Mouse (Mus musculus) layer of hippocampus, adult 8-10 months (tissue): Measurements from ENCODE around the gene Efna5. TPM values are rescaled to one million over a fixed set of nuclear protein-coding genes. Genes with fewer than 3 reads are reported as not detected.
A peak's percentile ranks its signal among the peaks of the same experiment; 100 is the strongest.

Source experiments
- DNase-seq, 2 experiments: peaks; one replicate each; pipeline ENCODE4 v3.0.0; 2022; ENCODE audit warnings: low spot score in 2 of 2
- total RNA-seq, 4 experiments: library from RNA; stranded (reverse); gene quantifications; 2 replicates each; pipeline ENCODE4 v1.2.4; 2022

Efna5 gene
- 10 to 100 TPM in 3 of 4 experiments, 1 to 10 TPM in 1; 6.6 to 13.5 (median 11.4) TPM for total RNA-seq

- DNase-seq, result peak in 1 of 2 experiments; percentile 12
Observed at GRCm38 (mm10) chr17:62881176-62881790, at the start of gene Efna5. Gene Efna5, minus strand, starts transcription at chr17:62881317.

GRCm38 (mm10) chr17:62915304-62915703 is 34.2 kb upstream of the Efna5 start:
- no peak for DNase-seq

- no peak for DNase-seq
Observed at GRCm38 (mm10) chr17:62905692-62906445, 24.8 kb upstream of the Efna5 start.

GRCm38 (mm10) chr17:62899066-62899465 is 17.9 kb upstream of the Efna5 start:
- no peak for DNase-seq

GRCm38 (mm10) chr17:62889991-62890390 is 8.9 kb upstream of the Efna5 start:
- no peak for DNase-seq

- DNase-seq, result peak; percentile 52 to 72
Observed at GRCm38 (mm10) chr17:62884129-62884506, 3.0 kb upstream of the Efna5 start.

GRCm38 (mm10) chr17:62883476-62884128 is 2.5 kb upstream of the Efna5 start:
- DNase-seq, result peak in 1 of 2 experiments; percentile 14

- peak; percentile 57 to 66 for DNase-seq
Observed at GRCm38 (mm10) chr17:62882726-62883475, 1.8 kb upstream of the Efna5 start.

GRCm38 (mm10) chr17:62881791-62882725 is 941 bp upstream of the Efna5 start:
- peak; percentile 14 to 23 for DNase-seq

GRCm38 (mm10) chr17:62880311-62881175 is 574 bp downstream of the Efna5 start:
- peak in 1 of 2 experiments; percentile 16 for DNase-seq

GRCm38 (mm10) chr17:62879526-62880310 is 1.4 kb downstream of the Efna5 start:
- DNase-seq, result no peak

- no peak for DNase-seq
Observed at GRCm38 (mm10) chr17:62875727-62876126, 5.4 kb downstream of the Efna5 start.

- no peak for DNase-seq
Observed at GRCm38 (mm10) chr17:62871928-62872327, 9.2 kb downstream of the Efna5 start.

- no peak for DNase-seq
Observed at GRCm38 (mm10) chr17:62871191-62871590, 9.9 kb downstream of the Efna5 start.

- DNase-seq, result no peak
Observed at GRCm38 (mm10) chr17:62870446-62870845, 10.7 kb downstream of the Efna5 start.

GRCm38 (mm10) chr17:62864966-62865365 is 16.2 kb downstream of the Efna5 start:
- DNase-seq, result no peak

GRCm38 (mm10) chr17:62863004-62863403 is 18.1 kb downstream of the Efna5 start:
- DNase-seq, result no peak

GRCm38 (mm10) chr17:62862298-62862999 is 18.7 kb downstream of the Efna5 start:
- DNase-seq, result peak; percentile 11 to 17
